Mouse (Mus musculus): ENCODE data around the gene Sinhcaf. TPM values are rescaled to one million over a fixed set of nuclear protein-coding genes. Genes with fewer than 3 reads are reported as not detected.
A peak's percentile ranks its signal among the peaks of the same experiment; 100 is the strongest.

The Sinhcaf gene
- polyA plus RNA-seq, 1 experiment = 13.1 TPM

GRCm38 (mm10) chr6:148972891-148973290 is 26.6 kb upstream of the Sinhcaf start:
- Histone ChIP-seq H3K4me3 (replicated peaks) (no peak overlapping the region), H3K36me3 (replicated peaks; ENCODE audit: low read length) (no peaks in the 10 kb centered on the region), H3K9me3 (no peaks in the 10 kb centered on the region), H3K4me1 (peaks cover 6% of the 10 kb centered on the region), H3K27me3 (replicated peaks) (peaks cover 18% of the 10 kb centered on the region)
- TF ChIP-seq FLI1 (IDR thresholded peaks at IDR 0.05; ENCODE audit: low read length) = no peak
- TF ChIP-seq GATA1 (IDR thresholded peaks at IDR 0.05; ENCODE audit: borderline replicate concordance, low read length) = no peak

DNA sequence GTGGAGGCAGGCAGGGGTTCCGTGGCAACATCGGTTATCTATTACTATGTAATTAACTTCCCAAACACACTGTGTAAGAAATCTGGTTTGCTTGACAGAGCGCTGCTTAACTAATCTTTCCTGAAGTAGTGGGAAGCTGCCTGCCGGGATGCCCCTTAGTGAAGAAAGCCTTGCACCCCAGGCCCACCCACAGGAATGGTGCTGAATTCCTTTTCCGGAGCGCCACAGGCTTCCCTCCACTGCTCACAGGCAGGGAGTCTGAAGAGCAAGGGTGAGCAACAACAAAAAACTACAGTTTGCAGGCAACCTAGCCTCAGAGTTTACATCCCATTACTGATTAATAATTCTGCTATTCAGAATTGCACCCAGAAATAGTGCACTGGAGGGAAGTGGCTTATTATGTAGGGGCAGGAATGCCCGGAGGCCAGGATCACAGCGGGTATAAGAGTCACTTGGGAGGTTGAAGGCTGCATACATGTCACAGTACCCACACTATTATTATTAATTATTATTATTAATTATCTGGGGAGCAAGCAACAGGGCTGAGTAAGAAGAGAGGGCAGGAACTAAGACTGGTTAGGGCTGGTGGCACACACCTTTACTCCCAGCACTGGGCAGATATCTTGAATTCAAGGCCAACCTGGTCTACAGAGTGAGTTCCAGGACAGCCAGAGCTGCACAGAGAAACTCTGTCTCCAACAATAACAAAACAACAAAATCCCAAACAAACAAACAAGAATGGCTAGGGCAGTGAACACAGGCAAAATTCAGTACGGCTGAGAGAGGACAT is 26.0 kb upstream of the Sinhcaf start:
- H3K4me3 ChIP-seq (replicated peaks) = no peak overlapping the region
- H3K4me1 ChIP-seq = peaks cover 6% of the 10 kb centered on the region
- TF ChIP-seq FLI1 (IDR thresholded peaks at IDR 0.05; ENCODE audit: low read length) (no peak), GATA1 (IDR thresholded peaks at IDR 0.05; ENCODE audit: borderline replicate concordance, low read length) (no peak)
- no peaks in the 10 kb centered on the region for H3K9me3 ChIP-seq
- H3K27me3 ChIP-seq (replicated peaks) = peaks cover 18% of the 10 kb centered on the region
- no peaks in the 10 kb centered on the region for H3K36me3 ChIP-seq (replicated peaks; ENCODE audit: low read length)

DNA sequence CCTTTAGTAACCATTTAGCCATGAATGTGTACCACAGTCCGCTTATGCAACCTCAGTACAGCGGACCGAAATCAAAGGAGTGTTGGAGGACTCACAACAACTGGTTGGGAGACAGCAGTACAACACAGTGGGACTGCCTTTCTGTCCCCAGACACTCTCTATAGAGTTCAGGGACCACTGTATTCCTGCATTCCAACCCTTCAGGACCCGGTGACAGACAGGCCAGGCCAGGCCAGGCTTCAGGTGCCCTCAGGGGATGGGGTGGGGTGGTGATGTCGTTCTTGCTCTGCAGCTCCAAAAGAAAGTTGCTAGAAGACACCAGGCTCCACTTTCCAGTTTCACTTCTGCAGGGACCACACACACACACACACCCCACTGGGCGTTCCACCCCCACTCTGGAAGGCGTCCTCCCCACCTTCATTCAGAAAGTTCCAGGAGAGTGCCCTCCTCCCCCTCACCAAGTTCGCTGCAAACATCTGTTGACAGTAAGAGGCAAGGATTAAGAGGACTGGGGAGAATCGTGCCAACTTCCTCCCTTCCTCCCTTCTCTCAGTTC is 25.2 kb upstream of the Sinhcaf start:
- no peaks in the 10 kb centered on the region for H3K36me3 ChIP-seq (replicated peaks; ENCODE audit: low read length)
- peak overlapping the region; percentile 11 for H3K4me3 ChIP-seq (replicated peaks)
- peaks cover 18% of the 10 kb centered on the region for H3K27me3 ChIP-seq (replicated peaks)
- peaks cover 6% of the 10 kb centered on the region for H3K4me1 ChIP-seq
- no peak for TF ChIP-seq FLI1 (IDR thresholded peaks at IDR 0.05; ENCODE audit: low read length)
- no peak for TF ChIP-seq GATA1 (IDR thresholded peaks at IDR 0.05; ENCODE audit: borderline replicate concordance, low read length)
- H3K9me3 ChIP-seq = no peaks in the 10 kb centered on the region

DNA sequence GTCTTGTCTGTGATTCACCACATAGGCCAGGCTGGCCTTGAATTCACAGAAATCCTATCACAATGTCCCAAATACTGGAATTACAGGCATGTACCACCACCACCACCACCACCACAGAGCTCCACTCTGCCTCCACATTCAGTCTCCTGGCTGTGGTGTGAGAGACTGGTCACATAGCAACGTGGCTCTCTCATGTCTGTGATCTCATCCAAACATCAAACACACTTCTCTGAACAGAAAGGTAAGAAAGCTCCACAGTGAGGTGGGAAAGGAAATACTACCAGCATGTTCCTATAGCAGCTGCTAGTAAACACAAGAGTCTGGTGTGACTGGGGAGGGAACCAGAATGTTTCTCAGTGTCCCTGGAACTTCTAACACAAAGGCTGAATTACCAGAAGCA is 15.0 kb upstream of the Sinhcaf start:
- peak overlapping the region; percentile 34 for H3K4me3 ChIP-seq (replicated peaks)
- H3K27me3 ChIP-seq (replicated peaks) = peaks cover 3% of the 10 kb centered on the region
- H3K36me3 ChIP-seq (replicated peaks; ENCODE audit: low read length) = no peaks in the 10 kb centered on the region
- no peaks in the 10 kb centered on the region for H3K9me3 ChIP-seq
- H3K4me1 ChIP-seq = peaks cover 3% of the 10 kb centered on the region; the same call in 1 of the 2 replicates
- TF ChIP-seq FLI1 (IDR thresholded peaks at IDR 0.05; ENCODE audit: low read length) (no peak), GATA1 (IDR thresholded peaks at IDR 0.05; ENCODE audit: borderline replicate concordance, low read length) (no peak)

GRCm38 (mm10) chr6:148959540-148960238 is 13.4 kb upstream of the Sinhcaf start:
- no peak for TF ChIP-seq FLI1 (IDR thresholded peaks at IDR 0.05; ENCODE audit: low read length)
- no peak for TF ChIP-seq GATA1 (IDR thresholded peaks at IDR 0.05; ENCODE audit: borderline replicate concordance, low read length)
- no peak overlapping the region for H3K4me3 ChIP-seq (replicated peaks)
- H3K27me3 ChIP-seq (replicated peaks) = peaks cover 3% of the 10 kb centered on the region
- peaks cover 14% of the 10 kb centered on the region for H3K4me1 ChIP-seq
- H3K36me3 ChIP-seq (replicated peaks; ENCODE audit: low read length) = no peaks in the 10 kb centered on the region
- H3K9me3 ChIP-seq = no peaks in the 10 kb centered on the region

- no peaks in the 10 kb centered on the region for H3K9me3 ChIP-seq
Observed at GRCm38 (mm10) chr6:148958712-148959111, 12.4 kb upstream of the Sinhcaf start.

DNA sequence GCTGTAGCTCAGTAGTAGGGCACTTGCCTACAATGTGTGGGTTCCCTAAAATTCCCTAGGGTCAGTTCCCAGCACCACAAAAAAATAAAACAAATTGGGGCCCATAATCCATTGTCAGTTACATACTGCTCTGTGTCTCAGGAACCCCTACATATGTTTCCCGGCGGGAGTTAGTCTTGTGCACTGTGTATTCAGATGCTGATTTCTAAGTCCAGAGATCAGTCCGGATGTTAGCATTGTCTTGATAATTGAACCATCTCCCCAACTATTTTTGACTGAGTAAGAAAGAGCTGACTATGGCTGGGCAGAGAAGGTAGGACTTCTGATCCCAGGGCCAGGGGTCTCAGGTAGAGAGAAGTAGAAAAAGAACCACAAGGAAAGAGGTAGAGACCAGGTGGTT is 10.8 kb upstream of the Sinhcaf start:
- peaks cover 14% of the 10 kb centered on the region for H3K4me1 ChIP-seq
- no peaks in the 10 kb centered on the region for H3K9me3 ChIP-seq
- H3K27me3 ChIP-seq (replicated peaks) = no peaks in the 10 kb centered on the region
- TF ChIP-seq GATA1 (IDR thresholded peaks at IDR 0.05; ENCODE audit: borderline replicate concordance, low read length) (no peak), FLI1 (IDR thresholded peaks at IDR 0.05; ENCODE audit: low read length) (no peak)
- no peak overlapping the region for H3K4me3 ChIP-seq (replicated peaks)
- H3K36me3 ChIP-seq (replicated peaks; ENCODE audit: low read length) = no peaks in the 10 kb centered on the region

More at GRCm38 (mm10) chr6:148958712-148959111, 12.4 kb upstream of the Sinhcaf start:
- H3K27me3 ChIP-seq (replicated peaks) = peaks cover under 1% of the 10 kb centered on the region
- H3K36me3 ChIP-seq (replicated peaks; ENCODE audit: low read length) = no peaks in the 10 kb centered on the region
- peaks cover 14% of the 10 kb centered on the region for H3K4me1 ChIP-seq
- H3K4me3 ChIP-seq (replicated peaks) = no peak overlapping the region
- TF ChIP-seq GATA1 (IDR thresholded peaks at IDR 0.05; ENCODE audit: borderline replicate concordance, low read length) (no peak), FLI1 (IDR thresholded peaks at IDR 0.05; ENCODE audit: low read length) (no peak)

GRCm38 (mm10) chr6:148955641-148956420 is 9.6 kb upstream of the Sinhcaf start:
- TF ChIP-seq FLI1 (IDR thresholded peaks at IDR 0.05; ENCODE audit: low read length) (no peak), GATA1 (IDR thresholded peaks at IDR 0.05; ENCODE audit: borderline replicate concordance, low read length) (no peak)
- H3K4me1 ChIP-seq = peaks cover 11% of the 10 kb centered on the region
- H3K27me3 ChIP-seq (replicated peaks) = no peaks in the 10 kb centered on the region
- H3K9me3 ChIP-seq = no peaks in the 10 kb centered on the region
- H3K4me3 ChIP-seq (replicated peaks) = no peak overlapping the region
- H3K36me3 ChIP-seq (replicated peaks; ENCODE audit: low read length) = no peaks in the 10 kb centered on the region

- Histone ChIP-seq H3K27me3 (replicated peaks) (no peaks in the 10 kb centered on the region), H3K36me3 (replicated peaks; ENCODE audit: low read length) (no peaks in the 10 kb centered on the region), H3K9me3 (no peaks in the 10 kb centered on the region), H3K4me1 (peaks cover 22% of the 10 kb centered on the region), H3K4me3 (replicated peaks) (peak overlapping the region; percentile 96)
- TF ChIP-seq GATA1 (IDR thresholded peaks at IDR 0.05; ENCODE audit: borderline replicate concordance, low read length) (no peak), FLI1 (IDR thresholded peaks at IDR 0.05; ENCODE audit: low read length) (no peak)
Observed at GRCm38 (mm10) chr6:148946881-148947405, 676 bp upstream of the Sinhcaf start.

Data from megakaryocyte, embryonic 14.5 days (primary cell).